Mouse (Mus musculus): ENCODE results near the gene Cttn.

DNA sequence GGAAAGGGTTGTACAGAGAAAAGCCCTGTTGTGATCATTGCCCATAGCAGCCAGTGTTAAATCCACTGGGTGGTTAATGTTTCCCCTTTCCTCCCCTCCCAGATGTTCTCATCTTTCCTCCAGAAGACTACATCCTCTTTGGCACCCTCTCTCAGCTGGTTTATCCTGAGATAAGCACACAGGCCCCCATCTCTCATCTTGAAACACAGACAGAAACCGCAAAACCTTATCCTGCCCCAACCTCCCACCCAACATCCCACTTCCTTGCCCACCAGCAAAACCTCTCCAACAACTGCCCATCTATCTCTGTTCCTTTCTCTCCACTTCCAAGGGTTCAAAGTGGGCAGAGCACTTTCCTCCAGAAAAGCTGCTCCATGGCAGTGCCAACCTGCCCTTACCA lies 36.0 kb upstream of the Cttn start:
- no peak for TF ChIP-seq CTCF (IDR thresholded peaks at IDR 0.05; ENCODE audit: borderline replicate concordance, extremely low read depth, insufficient read depth, insufficient read length)
- no peak for TF ChIP-seq POLR2A (IDR thresholded peaks at IDR 0.05; ENCODE audit: borderline replicate concordance, extremely low read depth, insufficient read depth, insufficient read length, poor library complexity, severe bottlenecking)
